Mouse (Mus musculus) erythroblast, adult 5-6 weeks (primary cell): ENCODE results near the gene Lyst. TPM values are rescaled to one million over a fixed set of nuclear protein-coding genes. Genes with fewer than 3 reads are reported as not detected.
"Not testable (repeated sequence)": the region's sequence is repeated elsewhere in the genome, so short reads cannot be mapped to it uniquely, and the experiment has no call there.

Source experiments
- ATAC-seq: replicated peaks from 2 replicates; pipeline ENCODE4 v1.8.0; 2016; ENCODE audit warnings: moderate number of reproducible peaks, mild to moderate bottlenecking, moderate TSS enrichment, inconsistent platforms; ENCODE audit not compliant: poor library complexity, low FRiP score, severe bottlenecking
- total RNA-seq, 2 experiments: library from RNA; stranded (forward) in 1 of 2; stranded (reverse) in 1 of 2; fragments of 150-400 nt in 1 of 2; fragments of 200-764, 138-1000 nt in 1 of 2; gene quantifications; 2 replicates each; pipeline versions ENCODE4 v1.2.3 to v1.2.4; 2015 to 2017; ENCODE audit warnings: low replicate concordance in 2 of 2

The Lyst gene
- total RNA-seq, 2 experiments from 2014 or later, result 30.8 to 33.0 TPM

DNA sequence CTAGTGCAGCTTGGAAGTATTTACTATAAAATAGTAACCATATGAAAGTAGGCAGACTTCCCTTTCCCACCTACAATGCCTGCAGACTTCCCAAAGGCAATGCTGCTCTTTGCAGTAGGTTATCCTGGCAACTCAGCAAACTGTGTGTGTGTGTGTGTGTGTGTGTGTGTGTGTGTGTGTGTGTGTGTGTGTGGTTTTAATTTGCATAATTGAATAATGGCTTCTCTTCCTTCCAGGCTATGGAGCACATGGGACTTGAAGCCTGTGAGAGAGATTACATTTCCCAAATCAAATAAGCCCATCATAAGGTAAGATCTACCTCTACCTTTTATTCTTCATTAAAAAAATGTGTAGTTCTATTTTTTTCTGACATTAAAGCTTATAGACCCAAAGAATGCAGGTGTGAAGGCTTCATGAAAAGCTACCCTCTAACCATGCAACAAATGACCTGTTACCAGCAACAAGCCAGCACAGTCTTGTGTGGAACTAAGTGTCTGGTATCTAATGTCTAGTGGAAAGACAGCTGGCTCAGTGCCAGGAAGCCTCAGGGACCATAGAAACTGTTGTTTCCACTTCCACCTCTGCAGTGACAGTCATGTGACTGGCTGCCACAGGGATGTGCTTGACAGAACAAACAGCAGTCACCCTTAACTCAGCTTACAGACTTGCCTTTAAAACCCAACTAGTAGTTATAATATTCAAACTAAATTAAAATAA is 185.7 kb downstream of the Lyst start:
- ATAC-seq, result no peak

DNA sequence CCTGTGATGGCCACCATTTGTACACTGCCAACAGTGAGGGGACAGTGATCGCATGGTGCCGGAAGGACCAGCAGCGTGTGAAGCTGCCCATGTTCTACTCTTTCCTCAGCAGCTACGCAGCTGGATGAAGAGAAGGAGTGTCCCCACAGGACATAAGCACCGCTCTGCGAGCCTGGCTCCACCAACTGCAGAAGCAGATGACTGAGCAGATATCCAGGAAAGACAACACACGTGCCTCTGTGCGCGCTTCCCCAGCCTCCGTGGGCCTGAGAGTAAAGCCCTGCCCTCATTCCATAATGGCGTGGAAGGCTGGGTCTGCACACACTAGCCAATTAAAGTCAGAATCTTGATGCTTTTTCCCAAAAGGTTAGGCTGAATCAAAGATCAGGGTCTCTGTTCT is 186.9 kb downstream of the Lyst start:
- ATAC-seq, result no peak

DNA sequence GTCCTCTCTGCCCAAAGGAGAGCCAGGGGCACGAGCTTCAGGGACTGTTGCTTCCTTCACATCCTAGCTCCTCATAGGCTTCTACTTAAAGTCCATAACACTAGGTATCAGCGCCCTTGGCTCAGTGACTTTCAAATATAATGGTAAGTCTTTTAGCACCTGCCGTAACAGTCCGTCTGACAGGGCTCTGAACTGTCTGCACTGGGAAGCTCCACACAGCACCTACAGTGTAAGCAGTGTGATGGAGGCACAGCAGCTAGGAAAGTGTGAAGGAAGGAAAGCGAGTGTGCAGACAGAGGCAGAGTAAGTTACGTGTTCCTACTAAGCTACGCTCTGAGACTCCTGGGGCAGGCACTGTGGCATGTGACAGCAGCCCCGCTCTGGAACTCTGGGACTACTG is 187.5 kb downstream of the Lyst start:
- no peak for ATAC-seq

DNA sequence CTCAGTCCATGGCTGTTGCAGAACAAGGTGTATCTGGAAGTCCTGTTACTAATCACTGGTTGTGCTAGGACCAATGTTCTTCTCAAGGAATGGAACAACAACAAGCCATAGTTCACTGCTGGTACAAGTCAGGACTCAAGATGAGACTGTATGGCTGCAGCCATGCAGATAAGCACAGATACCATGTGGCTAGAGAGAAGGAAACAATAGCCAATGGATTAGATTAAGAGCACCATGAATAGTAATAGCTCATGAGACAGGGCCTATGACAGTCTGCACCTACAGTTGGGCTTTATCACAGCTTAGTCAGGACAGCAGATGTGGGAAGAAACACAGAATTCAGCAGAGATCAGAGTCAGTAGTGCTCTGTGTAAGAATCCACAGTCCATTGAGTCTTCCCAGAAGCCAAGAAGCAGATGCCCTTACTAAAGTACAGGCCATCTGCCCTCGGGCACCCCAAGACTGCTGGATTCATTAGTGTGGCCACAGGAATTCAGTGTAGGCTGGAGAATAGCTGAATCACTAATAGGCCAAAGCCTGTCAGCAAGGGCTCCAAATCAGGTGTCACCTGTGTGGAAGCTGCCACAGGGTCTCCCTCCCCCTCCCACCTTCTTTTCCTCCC is 188.8 kb downstream of the Lyst start:
- ATAC-seq, result no peak

DNA sequence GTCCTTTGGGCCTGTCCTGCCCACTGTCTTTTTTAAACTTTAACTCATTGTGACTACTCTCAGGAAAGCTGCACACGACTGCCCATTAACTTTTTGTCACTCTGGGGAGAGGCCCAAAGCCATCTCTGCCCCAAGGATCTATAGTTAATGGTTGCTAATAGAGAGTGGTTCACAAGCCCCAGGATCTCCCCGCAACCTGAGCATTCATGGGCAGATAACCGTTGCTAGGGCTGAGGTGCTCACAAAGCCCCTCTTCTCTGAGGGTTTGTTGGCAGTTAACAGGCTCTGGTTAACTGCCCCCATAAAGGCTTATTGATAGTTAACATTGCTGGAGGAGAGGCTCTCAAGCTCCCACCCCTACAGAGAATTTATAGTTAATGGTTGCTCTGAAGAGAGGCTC is 190.1 kb downstream of the Lyst start:
- no peak for ATAC-seq

DNA sequence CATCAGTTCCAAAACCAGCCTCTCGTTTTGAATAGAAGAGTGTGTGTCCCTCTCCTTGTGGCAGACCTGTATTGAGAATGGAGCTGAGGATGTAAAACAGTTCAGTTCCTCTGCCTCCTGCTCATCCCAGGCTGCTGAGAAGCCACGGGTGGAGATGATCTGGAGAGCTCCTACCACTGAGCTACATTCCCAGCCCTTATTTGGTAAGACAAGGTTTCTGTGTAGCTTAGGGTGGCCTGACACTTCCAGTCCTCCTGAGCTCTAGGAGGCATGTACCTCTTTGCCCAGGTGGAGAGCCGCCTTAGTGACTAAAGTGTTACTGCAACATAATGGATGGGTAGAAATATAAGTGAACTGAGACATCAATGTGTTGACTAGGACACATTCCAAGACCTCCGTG is 190.8 kb downstream of the Lyst start:
- no peak for ATAC-seq

DNA sequence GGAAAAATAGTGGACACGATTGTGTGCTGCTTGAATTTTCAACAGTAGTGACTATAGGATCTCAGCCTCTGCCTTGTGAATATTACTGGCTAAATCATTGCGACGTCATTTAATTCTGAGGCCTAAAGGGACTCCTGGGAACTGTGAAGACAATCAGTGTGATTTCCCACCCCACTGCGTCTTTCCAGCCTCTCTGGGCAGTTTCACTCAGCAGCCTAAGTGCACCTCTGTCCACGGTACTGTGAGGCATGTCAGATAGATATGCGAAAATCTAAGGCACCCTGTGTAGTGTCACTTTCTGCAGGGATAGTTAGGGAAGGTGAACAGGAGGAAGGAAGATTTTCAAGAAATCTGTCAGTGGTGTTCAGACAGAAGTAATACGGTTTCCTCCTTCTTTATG is 193.1 kb downstream of the Lyst start:
- no peak for ATAC-seq

DNA sequence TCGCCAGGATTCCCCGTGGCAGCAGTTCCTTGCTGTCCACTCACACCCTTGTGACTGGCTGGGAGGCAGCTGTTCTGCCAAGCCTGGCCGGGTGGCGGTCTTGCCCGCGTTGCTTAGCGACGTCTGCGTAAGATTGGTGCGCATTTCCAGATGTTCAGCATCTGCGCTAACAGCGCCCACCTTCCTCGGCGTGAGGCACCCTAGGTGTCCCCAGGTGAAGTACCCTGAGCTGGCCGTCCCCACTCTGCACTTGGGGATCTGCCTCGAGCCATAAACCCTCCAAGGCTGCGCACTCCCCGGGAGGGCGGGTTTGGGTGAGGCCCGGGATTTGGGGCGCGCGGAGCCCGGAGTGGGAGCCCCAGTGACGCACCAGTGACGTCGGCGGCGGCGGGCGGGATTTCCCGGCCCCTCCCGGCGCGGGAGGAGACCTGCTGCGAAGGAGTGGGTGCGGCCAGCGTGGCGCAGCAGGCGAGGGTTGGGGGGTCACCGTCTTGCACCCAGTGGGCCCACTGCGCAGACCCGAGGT is 193.8 kb downstream of the Lyst start, which contains the start of gene Gng4:
Gene Gng4, plus strand, starts transcription at position 166 of the 526 bp plus-strand sequence.
- ATAC-seq, result no peak

DNA sequence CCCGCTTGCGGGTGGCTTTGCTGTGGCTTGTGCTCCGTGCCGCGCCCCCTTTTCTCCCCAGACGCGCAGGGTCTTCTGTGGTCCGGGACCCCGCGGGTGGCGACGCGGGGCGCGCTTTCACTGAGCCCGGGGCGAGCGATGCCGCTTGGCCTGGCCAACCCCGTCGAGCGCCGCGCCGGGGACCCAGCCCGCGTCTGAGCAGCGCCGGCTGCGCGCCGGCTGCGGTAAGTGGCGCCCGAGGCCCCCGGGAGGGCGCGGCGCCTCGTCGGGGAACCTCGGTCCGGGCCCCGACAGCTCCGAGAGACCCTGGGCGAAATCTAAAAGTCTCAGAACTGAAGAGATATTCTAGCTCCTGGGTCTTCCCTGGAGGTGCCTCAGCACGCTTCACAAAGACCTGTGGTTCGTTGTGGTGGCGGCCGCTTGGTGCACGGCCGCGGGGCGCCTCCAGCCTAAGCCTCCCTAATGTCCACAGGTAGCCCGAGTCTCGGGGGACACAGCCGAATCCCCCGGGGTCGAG is 194.3 kb downstream of the Lyst start:
- no peak for ATAC-seq

DNA sequence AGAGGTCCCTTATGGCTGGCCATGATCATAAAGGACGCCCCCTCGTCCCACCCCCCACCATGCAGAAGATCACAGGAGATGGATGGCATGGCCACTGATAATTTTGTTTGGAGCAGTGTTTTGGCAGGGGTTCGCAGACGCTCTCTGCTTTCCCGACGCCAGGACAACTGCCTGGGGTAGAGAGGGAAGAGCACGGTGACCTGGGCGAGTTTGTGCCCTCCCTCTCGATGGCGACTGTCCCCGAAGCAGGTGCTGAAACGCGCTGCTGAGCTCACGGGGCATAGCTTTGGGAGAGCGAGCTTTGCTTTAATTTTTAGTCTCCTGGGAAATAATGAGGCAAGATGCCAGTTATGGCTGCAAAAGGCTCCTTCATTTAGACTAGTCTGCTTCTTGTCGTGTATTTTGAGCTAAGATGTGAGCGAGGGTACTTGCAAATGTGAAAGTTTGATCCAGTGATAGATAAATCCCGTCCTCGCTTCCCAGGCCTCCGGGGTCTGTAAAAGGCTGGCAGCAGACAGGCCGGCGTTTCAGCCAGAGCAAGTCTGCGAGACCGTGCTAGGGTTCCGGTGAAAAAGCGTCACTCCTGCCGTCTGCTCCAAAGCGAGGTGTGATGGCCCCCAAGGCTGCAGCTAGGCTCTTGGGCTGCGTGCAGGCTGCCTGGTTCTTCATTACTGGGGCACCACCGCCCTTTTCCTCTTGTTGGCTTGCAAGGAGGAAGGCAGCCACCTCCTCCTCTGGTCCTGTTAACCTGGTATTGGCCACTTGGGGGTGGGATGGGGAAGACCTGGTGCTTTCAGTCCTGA is 195.0 kb downstream of the Lyst start:
- no peak for ATAC-seq

DNA sequence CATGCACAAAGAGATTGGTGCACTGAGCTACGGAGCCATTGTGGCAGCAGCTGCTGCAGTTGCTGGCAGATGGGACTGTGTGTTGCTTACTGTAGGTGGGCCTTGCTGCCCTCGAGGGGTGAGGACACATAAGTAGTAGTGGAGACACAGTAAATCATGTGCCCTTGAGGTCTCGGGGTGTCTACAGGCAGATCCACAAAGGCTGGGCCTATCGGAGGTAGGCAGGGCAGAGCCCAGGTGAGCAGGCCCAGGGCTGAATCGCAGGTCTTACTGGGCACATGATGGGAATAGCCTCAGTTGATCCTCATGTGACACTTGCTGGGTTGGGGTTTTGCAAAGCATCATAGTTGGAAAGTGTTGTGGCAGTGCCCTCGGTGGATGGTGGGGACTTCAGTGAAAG is 196.8 kb downstream of the Lyst start:
- ATAC-seq, result no peak

DNA sequence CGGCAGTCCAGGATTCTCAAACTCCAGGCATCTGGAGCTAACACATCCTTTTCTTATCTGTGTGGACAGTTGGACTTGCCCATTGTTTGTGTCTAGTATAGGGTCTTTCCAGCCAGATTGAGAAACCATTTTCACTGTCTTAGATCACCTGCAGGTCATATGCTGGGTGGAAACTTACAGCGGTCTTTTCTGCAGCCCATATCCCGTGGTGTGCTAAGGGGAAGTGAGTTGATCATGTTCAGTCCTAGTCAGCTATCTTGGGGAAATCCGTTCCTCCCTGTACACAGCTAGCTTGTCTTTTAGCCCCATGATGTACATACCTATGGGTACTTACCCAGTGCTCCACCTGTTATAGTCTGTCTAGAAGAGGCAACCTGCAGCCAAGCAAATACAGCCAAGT is 197.9 kb downstream of the Lyst start:
- ATAC-seq, result no peak

DNA sequence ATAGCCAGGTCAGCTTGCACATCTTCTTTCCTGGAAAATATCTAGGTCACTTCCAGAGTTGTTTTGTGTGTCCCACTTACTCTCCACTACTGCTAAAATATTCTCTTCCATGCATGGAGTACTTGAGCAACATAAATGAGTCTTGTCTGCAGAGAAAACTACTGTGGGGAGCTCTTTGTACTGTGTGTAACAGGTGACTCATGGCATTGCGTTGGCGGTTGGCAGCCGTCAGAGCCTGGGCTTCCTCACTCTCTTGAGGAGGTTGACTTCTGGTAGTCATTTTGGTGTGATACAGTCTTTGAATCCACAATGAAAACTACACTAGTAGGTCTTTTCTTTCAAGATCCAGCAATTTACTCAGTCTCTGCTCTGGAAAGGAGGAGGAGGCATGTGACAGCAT is 201.8 kb downstream of the Lyst start:
- ATAC-seq, result no peak

DNA sequence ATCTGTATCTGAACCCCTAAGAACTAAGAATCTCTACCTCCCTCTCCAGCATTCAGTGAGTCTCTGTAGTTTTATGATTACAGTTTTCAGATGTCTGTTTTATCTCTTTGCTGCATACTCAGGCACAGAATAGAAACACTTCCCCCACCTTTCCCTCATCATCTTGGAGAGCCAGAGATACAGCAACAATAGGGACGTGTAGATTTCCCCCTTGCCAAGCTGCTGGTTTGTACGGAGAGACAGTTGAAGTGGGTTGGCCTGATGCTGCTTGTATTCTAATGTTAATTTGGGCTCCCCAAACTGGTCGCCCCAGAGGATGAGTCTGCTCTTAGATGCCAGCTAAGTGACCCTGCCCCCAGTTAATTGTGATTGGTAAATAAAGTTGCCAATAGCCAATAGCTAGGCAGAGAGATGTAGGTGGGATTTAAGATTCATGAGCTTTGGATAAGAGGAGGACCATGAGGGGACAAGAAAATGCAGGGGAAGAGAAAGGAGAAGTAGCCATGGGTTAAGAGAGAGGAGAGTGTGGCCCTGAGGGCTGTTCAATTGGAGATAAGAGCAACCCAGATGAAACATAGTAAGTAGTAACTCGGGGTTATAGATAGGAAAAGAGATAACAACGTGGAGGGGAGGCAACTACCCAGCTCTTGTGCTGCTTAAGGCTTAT is 205.1 kb downstream of the Lyst start:
- no peak for ATAC-seq

DNA sequence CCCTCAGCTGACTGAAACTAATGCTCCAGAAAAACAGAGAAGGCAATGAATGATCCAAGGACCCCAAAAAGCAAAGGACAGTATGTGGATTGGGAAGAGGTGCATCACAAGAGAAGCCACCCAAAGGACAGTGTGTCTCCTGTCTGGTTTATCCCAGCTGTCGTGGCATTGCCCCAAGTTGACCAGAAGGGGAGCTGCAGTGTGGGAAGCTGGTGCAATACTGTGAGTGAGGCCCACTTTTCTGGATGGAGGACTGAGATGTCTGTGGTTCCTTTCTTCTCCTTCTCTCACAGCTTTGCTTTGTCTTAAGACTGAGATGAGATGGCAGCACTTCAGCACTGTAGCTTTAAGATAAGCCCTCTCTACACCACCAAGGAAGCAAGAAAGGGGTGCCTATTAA is 205.9 kb downstream of the Lyst start:
- no peak for ATAC-seq

DNA sequence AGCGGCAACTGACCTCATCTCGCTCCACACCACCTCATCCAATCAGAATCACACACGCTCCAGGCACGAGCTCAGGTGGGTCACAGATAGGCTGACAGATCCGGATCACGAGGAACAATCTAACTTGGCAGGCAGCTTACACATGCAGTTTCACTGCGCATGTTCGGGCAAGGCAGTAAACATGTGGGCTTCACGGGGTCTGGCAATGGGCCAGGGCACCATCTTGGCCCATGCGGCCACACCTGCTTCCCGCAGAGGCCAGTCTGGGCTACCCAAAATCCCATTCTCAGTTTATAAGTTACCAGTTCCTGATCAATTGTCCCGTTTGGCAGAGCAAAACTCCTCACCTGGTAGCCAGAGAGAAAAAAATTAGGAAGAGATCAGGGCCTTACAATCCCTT is 207.6 kb downstream of the Lyst start:
- not testable (repeated sequence) for ATAC-seq

DNA sequence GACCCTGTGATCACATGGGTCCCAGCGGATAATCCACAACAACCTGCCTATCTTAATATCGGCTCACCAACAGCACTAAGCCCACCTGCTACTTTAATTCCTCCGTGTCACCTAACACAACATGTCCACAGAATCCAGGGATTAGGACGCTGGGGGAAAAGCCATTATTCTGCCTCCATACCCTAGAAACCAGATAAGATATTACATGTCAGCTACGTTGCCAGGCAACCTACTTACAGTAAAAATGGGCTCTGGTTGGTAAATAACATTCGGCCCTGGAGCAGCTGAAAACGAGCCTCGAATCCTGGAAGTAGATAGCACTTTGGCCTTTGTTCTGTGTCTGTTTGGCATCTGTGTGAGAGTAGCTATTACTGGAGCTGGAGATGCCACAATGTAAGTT is 208.6 kb downstream of the Lyst start:
- no peak for ATAC-seq

DNA sequence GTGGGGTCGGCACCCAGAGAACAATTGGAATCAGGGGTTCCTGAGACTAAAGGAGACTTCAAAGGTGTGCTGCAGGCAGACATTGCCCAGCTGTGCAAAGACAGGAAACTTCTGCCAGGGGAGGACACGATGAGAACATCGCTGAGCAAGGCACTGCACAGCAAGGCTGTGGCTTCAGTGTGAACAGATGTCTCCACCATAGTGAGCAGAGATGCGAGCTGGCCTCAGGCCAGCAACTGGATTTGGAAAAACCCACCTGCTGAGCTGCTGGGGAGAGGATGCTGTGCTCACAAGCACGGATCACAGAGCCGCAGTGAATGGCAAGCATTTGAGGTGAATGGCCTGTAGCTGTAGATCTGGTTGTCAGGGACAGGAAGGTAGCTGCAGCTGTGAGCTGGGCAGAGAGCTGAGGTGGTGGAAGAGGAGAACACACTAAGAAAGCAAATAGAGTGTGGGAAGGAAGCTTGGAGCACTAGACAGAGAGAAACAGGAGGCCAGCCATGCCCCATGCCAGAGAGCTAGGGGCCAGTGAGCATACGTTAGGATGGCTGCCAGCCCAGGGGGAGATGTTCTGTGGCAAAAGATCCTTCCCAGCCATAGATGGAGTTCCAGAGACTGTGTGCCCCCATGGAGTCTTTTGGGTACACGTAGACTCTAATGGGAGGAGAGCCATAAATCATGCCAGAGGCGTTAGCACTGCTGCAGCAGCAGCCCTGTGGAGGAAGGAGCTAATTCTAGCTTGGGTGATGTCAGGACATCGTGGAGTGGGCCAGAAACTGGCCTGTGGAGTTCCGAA is 218.3 kb downstream of the Lyst start:
- ATAC-seq, result no peak

DNA sequence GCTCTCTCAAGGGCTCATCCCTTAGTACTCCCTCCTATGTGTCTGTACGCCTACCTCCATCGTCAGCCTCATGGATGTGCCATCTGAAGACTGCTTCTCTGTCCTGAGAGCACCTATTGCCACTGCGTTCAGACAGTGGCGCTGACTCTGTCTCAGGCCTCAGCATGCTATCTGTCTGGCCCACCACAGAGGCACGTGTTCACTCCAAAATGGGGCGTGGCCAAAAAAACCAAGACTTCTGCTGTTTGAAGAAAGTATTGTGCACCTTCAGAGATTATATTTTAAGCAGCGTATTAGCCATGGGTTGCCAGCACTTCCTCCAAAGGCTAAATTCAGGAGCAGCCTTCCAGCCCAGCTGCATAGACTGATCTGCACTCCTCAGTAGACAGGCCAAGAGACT is 220.7 kb downstream of the Lyst start:
- ATAC-seq, result no peak
